Mouse (Mus musculus): Measurements from ENCODE around the gene 4833439L19Rik.
"Not testable (repeated sequence)": the region's sequence is repeated elsewhere in the genome, so short reads cannot be mapped to it uniquely, and the experiment has no call there.

Gene 4833439L19Rik

DNA sequence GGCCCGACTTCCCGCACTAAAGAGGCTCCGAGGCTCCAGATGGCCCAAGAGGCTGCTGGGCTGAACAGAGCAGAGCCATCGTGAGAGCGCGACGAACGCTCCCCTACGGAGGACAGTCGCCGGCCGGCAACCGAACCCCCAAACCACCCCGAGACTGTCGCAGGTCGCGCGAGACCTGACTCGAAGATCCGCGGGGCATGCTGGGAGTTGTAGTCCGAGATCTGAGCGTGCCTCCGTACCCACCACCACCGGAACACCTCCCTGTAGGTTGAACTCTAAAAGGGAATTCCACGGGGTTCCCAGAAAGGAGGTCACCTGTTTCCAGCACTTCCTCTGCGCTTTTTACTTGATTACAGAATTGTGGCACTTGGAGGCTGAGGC, at the start of gene 4833439L19Rik:
TSS of gene 4833439L19Rik (minus strand) at position 235 of the 381 bp plus-strand sequence.
- peak; percentile 91 for DNase-seq

- DNase-seq = not testable (repeated sequence)
Observed at GRCm38 (mm10) chr13:54613141-54613540, 47.9 kb upstream of the 4833439L19Rik start.

DNA sequence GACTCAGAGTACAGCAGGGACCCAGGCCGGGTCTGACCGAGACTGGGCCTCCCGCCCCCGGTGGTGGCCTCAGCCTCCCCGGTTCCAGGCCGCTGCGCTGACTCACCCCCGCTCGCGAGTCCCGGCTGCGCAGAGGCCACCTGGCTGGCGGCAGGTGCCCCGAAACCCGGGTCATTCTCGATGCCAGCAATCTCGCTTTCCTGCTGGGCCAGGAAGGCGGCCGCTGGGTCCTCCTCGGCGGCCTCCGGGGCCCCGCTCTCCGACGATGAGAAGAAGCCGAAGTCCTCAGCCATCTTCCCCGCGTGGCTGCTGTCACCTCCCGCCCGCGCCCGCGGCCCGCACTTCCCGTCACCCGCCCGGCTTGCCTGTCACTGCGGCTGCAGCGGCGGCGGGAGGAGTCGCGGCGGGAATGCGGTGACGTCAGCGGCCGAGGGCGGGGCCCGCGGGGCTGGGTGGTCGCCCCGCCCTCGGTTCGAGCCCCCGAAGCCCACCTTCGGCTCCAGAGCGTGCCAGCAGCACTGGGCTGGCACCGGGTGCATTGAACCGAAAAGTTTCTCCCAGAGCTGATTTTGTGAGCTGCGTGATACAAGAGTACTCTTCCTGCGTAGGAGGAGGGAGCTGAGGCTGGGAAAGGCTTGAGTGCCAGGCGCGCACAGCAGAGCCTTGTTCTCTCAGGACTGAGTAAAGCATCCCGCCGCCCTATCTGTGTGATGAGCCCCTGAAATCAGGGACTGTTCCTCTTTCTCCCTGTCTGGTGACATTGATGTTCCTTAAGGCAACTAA, 45.9 kb upstream of the 4833439L19Rik start, which contains the start of gene Cltb:
TSS of gene Cltb (minus strand) at position 373 of the 783 bp plus-strand sequence.
- peak; percentile 96 for DNase-seq

GRCm38 (mm10) chr13:54610613-54610971, 45.4 kb upstream of the 4833439L19Rik start:
- no peak for DNase-seq

GRCm38 (mm10) chr13:54609301-54609700, 44.1 kb upstream of the 4833439L19Rik start:
- DNase-seq = no peak

GRCm38 (mm10) chr13:54608666-54609065, 43.4 kb upstream of the 4833439L19Rik start:
- DNase-seq = peak; percentile 57

DNA sequence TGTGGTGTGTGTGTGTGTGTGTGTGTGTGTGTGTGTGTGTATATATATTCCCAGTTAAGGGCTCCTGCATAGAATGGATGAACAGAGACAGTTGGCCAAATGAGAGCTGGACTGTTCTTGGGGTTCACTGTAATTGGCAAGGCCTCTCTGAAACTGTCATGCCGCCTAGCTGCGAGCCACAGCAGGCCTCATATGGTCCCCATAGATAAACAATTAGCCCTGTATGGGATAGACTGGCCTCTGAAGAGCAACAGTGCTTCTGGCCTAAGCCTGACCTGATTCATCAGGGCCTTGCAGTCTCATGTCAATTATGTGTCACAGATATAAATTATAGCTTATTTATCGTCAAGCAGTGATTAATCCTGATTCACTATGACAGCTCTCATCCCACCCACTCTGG, 42.8 kb upstream of the 4833439L19Rik start:
- no peak for DNase-seq

- no peak for DNase-seq
Observed at GRCm38 (mm10) chr13:54607204-54607603, 42.0 kb upstream of the 4833439L19Rik start.

DNA sequence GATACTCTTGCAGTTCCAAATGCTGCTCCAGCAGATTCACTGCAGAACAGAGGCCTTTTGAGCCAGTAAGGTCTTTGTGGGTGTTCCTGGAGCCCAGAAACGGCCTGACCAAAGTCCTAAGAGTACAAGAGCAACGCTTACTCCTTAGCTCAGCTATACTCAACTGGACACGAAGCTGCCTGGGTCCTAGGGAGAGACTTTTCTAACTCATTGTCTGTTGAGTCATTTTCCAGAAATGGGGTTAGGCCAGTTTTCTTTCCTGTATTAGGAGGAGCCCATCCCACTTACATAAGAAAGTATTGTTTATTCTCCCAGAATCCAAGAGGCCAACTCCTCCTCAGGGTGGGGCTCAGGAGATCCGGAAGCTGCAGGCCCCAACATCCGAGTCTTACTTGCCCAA, 40.2 kb upstream of the 4833439L19Rik start:
- no peak for DNase-seq

DNA sequence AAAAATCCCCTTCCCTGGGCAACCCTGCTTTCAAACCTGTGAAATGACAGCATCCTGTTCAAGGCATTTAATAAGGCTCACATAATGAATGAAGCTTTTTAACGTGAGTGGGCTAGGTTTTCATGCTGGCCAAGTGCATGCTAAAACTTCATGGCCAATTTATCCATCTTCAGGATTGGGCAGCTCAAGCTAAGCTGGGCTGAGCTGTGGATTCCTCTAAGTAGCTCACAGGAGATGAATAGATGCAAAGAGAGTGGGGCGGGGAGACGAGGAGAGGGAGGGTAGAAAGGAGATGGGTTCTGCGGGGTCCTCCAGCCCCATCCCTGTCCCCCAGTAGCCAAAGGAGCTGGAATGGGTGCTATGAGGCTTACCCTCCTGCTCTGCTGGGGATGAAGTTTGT, 39.0 kb upstream of the 4833439L19Rik start:
- no peak for DNase-seq

GRCm38 (mm10) chr13:54603501-54603900, 38.3 kb upstream of the 4833439L19Rik start:
- no peak for DNase-seq

- no peak for DNase-seq
Observed at GRCm38 (mm10) chr13:54602639-54603111, 37.4 kb upstream of the 4833439L19Rik start.

- peak; percentile 43 for DNase-seq
Observed at GRCm38 (mm10) chr13:54598622-54599143, 33.4 kb upstream of the 4833439L19Rik start.

GRCm38 (mm10) chr13:54596870-54597269, 31.6 kb upstream of the 4833439L19Rik start:
- DNase-seq = no peak

GRCm38 (mm10) chr13:54596107-54596690, 31.0 kb upstream of the 4833439L19Rik start:
- DNase-seq = no peak

DNA sequence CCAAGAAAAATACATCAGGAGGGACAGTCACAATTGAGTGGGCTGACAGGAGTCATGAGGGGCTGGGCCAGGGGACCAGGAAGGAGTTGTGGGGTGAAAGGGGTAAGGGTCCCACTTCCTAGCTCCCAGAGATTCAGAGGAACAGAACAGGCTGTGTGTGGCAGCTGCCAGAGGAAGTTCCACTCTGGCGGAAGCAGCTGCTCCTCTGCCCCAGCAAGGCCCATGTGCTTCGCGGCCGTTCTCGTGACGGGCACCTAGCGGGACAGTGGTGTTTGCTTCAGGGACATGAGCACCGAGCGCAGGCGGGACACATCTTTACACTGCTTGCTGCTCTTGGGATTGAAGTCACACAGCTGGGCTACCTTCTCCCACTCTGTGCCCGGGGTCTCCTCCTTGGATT, 28.4 kb upstream of the 4833439L19Rik start:
- no peak for DNase-seq

DNA sequence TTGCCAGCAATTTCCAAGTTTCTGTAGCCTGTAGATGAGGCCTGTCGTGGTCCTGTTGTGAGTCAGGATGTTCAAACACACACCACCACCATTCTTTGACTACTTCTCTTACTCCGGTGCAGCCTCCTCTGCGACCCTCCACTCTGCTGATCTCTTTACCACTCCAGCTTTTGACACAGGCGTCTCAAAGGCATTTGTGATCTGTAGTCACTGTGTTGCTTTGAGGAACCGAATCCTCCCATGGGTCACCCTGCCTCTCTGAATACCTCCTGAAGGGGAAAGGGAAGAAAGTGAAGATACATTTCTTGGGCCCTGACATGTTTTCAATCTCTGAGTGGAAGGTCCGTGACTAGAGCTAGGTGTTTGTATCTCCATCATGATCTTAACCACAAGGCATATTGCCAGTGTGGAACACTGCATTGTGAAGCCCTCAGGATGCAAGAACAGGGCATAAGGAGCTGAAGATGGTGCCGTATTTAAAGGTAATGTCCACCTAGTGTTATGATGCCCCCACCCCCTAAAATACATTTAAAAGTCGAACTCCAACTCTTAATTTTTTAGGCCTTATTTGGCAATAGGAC, 26.6 kb upstream of the 4833439L19Rik start:
- DNase-seq = no peak

- peak; percentile 96 for DNase-seq
Observed at GRCm38 (mm10) chr13:54589996-54590951, 25.0 kb upstream of the 4833439L19Rik start, which contains the start of the genes Nop16 and Higd2a. Gene Nop16, minus strand, starts transcription at chr13:54590090. Gene Higd2a, plus strand, starts transcription at chr13:54590207.

GRCm38 (mm10) chr13:54589414-54589995, 24.3 kb upstream of the 4833439L19Rik start:
- no peak for DNase-seq

- DNase-seq = no peak
Observed at GRCm38 (mm10) chr13:54585831-54586230, 20.6 kb upstream of the 4833439L19Rik start.

DNA sequence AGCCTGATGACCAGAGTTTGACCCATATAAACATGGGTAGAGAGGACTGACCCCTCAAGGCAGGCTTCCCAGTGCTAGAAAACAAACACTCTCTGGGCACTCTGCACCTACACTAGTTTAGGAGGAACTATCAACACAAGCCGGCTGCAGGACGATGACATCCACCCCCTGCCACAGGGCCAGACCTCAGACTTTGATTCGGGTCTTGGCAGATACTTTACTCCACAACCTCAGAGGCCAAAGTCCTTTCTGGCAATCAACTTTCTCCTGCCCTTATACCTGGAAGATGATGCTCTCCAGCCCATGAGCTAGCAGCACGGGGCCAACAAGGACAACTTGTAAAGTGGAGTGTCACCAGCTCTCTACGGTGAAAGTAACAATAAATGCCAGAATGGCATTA, 17.6 kb upstream of the 4833439L19Rik start:
- DNase-seq = no peak

DNA sequence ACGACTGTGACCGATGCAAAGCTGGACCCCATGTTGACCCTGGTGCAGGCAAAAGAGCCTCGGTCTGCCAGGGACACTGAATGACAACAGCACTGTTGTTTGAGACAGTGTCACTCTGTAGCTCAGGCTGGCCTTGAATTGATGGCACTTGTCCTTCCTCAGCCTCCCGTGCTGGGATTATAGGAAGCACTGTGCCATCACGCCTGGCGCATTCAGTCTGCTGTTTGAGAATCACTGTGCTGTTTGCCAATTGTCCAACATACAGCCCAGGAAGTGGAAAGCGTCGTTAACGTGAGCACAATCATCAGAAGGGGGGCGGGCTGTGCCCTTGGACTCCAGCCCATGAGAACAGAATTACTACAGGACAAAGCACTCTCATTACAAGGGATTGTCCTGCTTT, 16.9 kb upstream of the 4833439L19Rik start:
- no peak for DNase-seq

Measured in cerebellum, adult 8-10 months (tissue).